Mouse (Mus musculus) liver, embryonic 15.5 days (tissue): ENCODE measurements around the gene Tas2r108. TPM values are rescaled to one million over a fixed set of nuclear protein-coding genes. Genes with fewer than 3 reads are reported as not detected.

Source experiments
- polyA plus RNA-seq: library from polyadenylated mRNA; unstranded; fragments of >200 nt; fragmentation: Nextera tagmentation; extraction: Ambion mirVana; gene quantifications from 2 replicates; pipeline ENCODE4 v1.2.1, GENCODE M21; 2015

Gene Tas2r108
- polyA plus RNA-seq, 1 experiment from 2014 or later = not detected

Other genes starting within 250 kb of the Tas2r108 start
- 11.4 and 12.0 TPM in 2 replicates for gene Agk, start 168.4 kb upstream of the Tas2r108 start, polyA plus RNA-seq
- 1.7 and 2.2 TPM in 2 replicates for gene E330009J07Rik, start 57.4 kb upstream of the Tas2r108 start, polyA plus RNA-seq
- not detected in 2 replicates for gene Wee2, start 54.4 kb upstream of the Tas2r108 start, polyA plus RNA-seq
- 45.7 and 53.0 TPM in 2 replicates for gene Ssbp1, start 22.2 kb upstream of the Tas2r108 start, polyA plus RNA-seq
- gene Tas2r137, start 2.3 kb upstream of the Tas2r108 start, polyA plus RNA-seq = not detected in 2 replicates
- not detected in 2 replicates for gene Prss37, start 26.0 kb downstream of the Tas2r108 start, polyA plus RNA-seq
- gene Olfr461, start 61.5 kb downstream of the Tas2r108 start, polyA plus RNA-seq = not detected in 2 replicates
- not detected in 2 replicates for gene Olfr460, start 76.0 kb downstream of the Tas2r108 start, polyA plus RNA-seq
- gene Clec5a, start 92.3 kb downstream of the Tas2r108 start, polyA plus RNA-seq = 10.3 and 11.1 TPM in 2 replicates
- gene Tas2r138, start 119.8 kb downstream of the Tas2r108 start, polyA plus RNA-seq = not detected in 2 replicates
- gene Mgam, start 135.3 kb downstream of the Tas2r108 start, polyA plus RNA-seq = 1.7 and 2.1 TPM in 2 replicates